Mouse (Mus musculus): ENCODE data around the gene Slc4a4.

DNA sequence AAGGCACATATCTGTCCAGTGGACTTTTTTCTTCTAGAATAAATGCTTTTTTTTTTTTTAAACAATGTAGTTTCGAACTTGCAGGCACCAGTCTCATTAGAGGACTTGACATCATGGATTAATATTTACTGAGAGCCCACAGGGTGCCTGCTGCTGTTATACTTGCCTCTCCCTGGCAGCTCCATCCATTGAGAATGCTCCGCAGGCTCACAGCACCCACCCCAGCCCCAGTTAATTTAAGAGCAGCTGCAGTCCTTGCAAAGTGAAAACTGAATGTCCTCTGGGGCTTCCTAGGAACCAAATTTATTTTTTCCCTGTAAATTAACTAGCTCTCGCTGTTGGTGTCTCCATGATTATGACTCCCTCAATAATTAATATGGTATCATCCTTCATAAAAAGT lies 303.4 kb downstream of the Slc4a4 start:
- TF ChIP-seq POLR2A (IDR thresholded peaks at IDR 0.05; ENCODE audit: borderline replicate concordance, extremely low read depth, insufficient read depth, insufficient read length, poor library complexity, severe bottlenecking) (no peak), CTCF (IDR thresholded peaks at IDR 0.05; ENCODE audit: borderline replicate concordance, extremely low read depth, insufficient read depth, insufficient read length) (no peak)
